Mouse (Mus musculus) thymus, adult 2 months (tissue): ENCODE data around the gene Gsta2.
"Not testable (repeated sequence)": the region's sequence is repeated elsewhere in the genome, so short reads cannot be mapped to it uniquely, and the experiment has no call there.

Source experiments
- CTCF ChIP-seq: fragments of 200-500 bp; IDR thresholded peaks from 2 replicates; pipeline ENCODE4 v1.5.1; 2012; ENCODE audit warnings: mild to moderate bottlenecking, control low read depth, low read length, moderate library complexity, borderline replicate concordance; ENCODE audit not compliant: control insufficient read depth, poor library complexity, insufficient read depth; ENCODE audit errors: extremely low read depth
- POLR2A ChIP-seq: fragments of 200-500 bp; IDR thresholded peaks from 2 replicates; pipeline ENCODE4 v1.6.1; 2012; ENCODE audit warnings: mild to moderate bottlenecking, low read length, control low read depth, moderate library complexity; ENCODE audit not compliant: control insufficient read depth, poor library complexity, insufficient read depth; ENCODE audit errors: extremely low read depth

- TF ChIP-seq POLR2A, CTCF: not testable (repeated sequence)
Observed at GRCm38 (mm10) chr9:78289063-78289462, 66.5 kb downstream of the Gsta2 start.
